Mouse (Mus musculus): ENCODE data around the gene Trim17.

The Trim17 gene

DNA sequence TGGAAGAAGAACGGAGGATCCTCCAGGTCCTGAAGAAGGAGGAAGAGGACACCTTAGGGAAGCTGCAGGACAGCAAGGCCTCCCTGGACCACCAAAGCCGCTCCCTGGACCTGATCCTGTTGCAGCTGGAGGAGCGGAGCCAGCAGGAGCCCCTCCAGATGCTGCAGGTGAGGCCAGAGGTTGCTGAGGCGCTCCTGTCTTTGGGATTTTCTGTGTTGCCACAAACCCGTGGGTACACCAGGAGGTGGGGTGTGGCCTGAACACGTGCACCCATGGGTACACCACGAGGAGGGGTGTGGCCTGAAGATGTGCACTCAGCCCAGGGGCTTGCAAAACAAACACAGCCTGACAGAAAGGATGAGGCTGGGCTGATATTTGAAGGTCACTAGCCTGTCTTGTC is 14.1 kb downstream of the Trim17 start:
- DNase-seq (ENCODE audit: low spot score in 2 of 2), result no peak

GRCm38 (mm10) chr11:58969027-58969426 is 14.5 kb downstream of the Trim17 start:
- no peak for DNase-seq (ENCODE audit: low spot score in 2 of 2)

GRCm38 (mm10) chr11:58969659-58970058 is 15.2 kb downstream of the Trim17 start:
- DNase-seq (ENCODE audit: low spot score in 2 of 2), result no peak

DNA sequence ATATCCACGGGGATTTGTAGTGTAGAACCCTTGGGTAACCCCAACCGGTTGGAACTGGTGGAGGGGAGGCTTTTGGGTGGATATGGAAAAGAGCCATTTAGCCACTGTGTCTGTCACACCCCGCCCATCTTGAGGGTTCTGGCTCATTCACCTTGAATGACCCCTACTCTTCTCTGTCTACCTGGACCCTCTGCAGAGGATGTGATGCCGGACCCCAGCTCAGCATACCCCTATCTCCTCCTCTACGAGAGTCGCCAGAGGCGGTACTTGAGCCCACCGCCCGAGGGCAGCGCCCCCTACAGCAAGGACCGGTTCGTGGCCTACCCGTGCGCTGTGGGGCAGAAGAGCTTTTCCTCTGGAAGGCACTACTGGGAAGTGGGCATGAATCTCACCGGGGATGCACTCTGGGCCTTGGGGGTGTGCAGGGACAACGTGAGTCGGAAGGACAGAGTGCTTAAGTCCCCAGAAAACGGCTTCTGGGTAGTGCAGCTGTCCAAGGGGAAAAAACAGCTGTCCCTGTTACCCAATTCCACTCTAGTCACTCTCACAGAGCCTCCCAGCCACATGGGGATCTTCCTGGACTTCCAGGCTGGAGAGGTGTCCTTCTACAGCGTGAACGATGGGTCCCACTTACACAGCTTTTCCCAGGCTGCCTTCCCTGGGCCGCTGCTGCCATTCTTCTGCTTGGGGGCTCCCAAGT is 16.5 kb downstream of the Trim17 start:
- DNase-seq (ENCODE audit: low spot score in 2 of 2), result no peak

GRCm38 (mm10) chr11:58971796-58972195 is 17.3 kb downstream of the Trim17 start:
- no peak for DNase-seq (ENCODE audit: low spot score in 2 of 2)

DNA sequence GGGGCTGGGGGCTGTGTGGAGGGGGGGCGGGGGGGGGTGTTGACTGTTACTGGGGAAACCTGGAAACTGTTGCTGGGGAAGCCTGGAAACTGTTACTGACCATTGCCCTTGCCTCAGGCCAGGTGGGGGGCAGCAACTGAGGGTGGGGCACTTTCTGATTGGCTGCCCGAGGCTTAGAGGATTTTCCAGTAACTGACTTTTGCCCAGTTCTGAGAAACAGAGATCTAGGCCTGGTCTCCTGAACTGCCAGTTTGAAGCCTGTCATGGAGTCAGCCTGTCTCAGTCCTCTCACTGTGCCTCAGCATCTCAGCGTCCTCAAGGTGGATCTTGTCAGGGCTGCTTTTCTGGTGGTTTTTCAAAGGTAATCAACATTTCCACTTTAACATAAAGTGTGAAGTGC is 19.9 kb downstream of the Trim17 start:
- DNase-seq (ENCODE audit: low spot score in 2 of 2), result no peak

DNA sequence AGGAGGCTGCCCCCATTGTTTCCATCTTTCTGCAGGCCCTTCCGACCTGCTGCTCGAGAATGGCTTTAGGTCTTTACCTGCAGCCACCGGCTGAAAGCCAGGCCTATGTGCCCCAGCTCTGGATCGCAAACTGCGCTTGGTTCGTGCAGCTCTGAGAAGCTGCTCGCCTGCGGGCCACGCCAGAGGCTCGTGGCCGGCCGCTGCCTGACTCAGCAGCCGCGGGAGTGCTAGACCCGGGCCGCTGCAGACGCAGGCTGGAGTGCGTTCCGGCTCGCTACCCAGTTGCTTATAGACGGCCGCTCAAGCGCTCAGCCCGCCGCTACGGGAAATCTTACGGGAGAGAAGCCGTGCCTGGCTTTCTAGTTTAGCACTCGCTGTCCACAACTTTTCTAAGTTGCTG is 22.7 kb downstream of the Trim17 start:
- DNase-seq (ENCODE audit: low spot score in 2 of 2), result no peak

GRCm38 (mm10) chr11:58977607-58978026 is 23.1 kb downstream of the Trim17 start:
- no peak for DNase-seq (ENCODE audit: low spot score in 2 of 2)

DNA sequence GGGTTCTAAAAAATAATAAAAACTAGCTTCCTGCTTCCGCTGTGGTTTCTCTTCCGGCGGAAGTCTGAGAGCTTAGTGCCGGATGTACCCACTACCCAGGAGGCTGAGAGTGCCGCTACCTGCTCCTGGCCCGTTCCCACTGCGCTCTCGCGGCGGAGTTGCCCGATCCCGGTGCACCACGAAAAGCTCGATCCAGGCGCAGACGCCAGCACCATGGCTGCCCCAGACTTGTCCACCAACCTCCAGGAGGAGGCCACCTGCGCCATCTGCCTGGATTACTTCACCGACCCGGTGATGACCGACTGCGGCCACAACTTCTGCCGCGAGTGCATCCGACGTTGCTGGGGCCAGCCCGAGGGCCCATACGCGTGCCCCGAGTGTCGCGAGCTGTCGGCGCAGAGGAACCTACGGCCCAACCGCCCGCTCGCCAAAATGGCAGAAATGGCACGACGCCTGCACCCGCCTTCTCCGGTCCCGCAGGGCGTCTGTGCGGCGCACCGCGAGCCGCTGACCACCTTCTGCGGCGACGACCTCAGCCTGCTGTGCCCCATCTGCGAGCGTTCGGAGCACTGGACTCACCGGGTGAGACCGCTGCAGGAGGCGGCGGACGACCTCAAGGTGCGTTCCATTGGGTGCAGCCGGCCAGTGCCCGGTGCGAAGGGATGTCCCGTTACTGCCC is 23.7 kb downstream of the Trim17 start, which contains the start of gene Trim11:
Gene Trim11 (plus strand): TSS at position 67 of the 679 bp plus-strand sequence.
- DNase-seq (ENCODE audit: low spot score in 2 of 2), result peak in 1 of 2 experiments; percentile 56

DNA sequence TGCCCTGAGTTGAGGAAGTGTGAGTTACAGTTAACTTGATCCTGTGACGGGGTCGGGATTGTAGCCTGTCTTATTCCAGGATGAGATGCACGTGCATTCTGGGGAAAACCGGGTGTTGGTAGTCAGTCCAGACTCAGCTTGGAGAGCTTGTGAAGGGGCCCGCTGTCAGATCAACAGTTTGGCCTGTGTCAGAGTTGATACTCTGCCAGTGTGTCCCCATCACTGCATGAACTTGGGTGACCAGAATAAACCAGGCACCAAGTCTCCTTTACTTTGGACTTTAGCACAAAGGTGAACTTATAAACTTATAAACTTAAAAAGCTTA is 24.2 kb downstream of the Trim17 start:
- no peak for DNase-seq (ENCODE audit: low spot score in 2 of 2)

GRCm38 (mm10) chr11:58979183-58979582 is 24.7 kb downstream of the Trim17 start:
- no peak for DNase-seq (ENCODE audit: low spot score in 2 of 2)

- DNase-seq (ENCODE audit: low spot score in 2 of 2), result no peak
These were observed 25.2 kb downstream of the Trim17 start for GRCm38 (mm10) chr11:58979661-58980060.

GRCm38 (mm10) chr11:58980381-58980990 is 26.0 kb downstream of the Trim17 start:
- DNase-seq (ENCODE audit: low spot score in 2 of 2), result no peak

GRCm38 (mm10) chr11:58981541-58982447 is 27.3 kb downstream of the Trim17 start:
- DNase-seq (ENCODE audit: low spot score in 2 of 2), result peak in 1 of 2 experiments; percentile 55

GRCm38 (mm10) chr11:58982471-58983097 is 28.1 kb downstream of the Trim17 start:
- DNase-seq (ENCODE audit: low spot score in 2 of 2), result no peak

- no peak for DNase-seq (ENCODE audit: low spot score in 2 of 2)
These were observed 29.3 kb downstream of the Trim17 start for GRCm38 (mm10) chr11:58983691-58984341.

GRCm38 (mm10) chr11:58984657-58985056 is 30.2 kb downstream of the Trim17 start:
- no peak for DNase-seq (ENCODE audit: low spot score in 2 of 2)

GRCm38 (mm10) chr11:58985299-58985917 is 30.9 kb downstream of the Trim17 start:
- no peak for DNase-seq (ENCODE audit: low spot score in 2 of 2)

DNA sequence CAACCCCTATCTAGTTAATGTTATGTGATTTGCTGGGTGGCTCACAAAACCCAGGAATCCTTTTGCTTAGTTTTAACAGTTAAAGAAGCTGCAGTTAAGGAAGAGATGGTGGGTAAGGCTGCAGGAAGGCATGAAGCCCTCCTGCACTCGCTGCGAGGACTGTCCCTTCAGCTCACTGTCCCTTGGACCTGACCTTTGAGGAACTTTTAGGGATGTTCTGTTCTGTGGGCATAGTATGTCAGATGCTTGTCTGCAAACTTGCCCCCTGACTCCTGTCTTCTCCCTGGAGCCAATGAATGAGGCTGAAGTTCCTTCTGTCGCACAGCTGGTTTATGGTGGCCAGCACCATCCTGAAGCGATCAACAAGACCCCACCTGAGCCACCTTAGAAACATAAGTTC is 34.7 kb downstream of the Trim17 start:
- no peak for DNase-seq (ENCODE audit: low spot score in 2 of 2)

DNA sequence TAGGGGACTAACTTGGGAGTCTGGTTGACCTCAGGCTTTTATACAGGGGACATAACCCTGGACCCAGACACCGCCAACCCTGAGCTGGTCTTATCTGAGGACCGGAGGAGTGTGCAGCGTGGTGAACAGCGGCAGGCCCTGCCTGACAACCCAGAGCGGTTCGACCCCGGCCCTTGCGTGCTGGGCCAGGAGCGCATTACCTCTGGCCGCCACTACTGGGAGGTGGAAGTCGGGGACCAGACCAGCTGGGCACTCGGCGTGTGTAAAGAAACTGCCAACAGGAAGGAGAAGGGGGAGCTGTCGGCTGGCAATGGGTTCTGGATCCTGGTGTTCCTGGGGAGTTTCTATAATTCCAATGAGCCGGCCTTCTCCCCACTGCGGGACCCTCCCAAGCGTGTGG is 35.7 kb downstream of the Trim17 start:
- DNase-seq (ENCODE audit: low spot score in 2 of 2), result no peak

DNA sequence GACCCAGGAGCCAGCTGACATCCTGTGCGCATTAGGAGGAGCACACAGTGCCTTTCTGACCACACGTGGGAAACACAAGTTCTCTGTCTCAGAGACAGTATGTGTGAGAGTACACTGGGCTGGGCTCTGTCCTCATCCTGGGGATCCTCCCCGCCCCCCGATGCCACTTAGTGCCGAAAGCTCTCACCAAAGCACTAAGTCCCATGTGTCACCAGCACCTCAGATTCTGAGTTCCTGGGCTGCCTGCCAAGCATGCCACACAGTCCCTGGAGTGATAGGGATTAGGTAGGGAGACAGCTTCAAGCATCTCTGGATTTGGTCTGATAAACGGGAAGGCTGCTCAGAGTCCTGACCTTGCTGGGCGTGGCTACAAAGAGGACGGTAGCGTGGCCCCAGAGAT is 36.3 kb downstream of the Trim17 start:
- DNase-seq (ENCODE audit: low spot score in 2 of 2), result no peak

Data from frontal cortex, postnatal 25 days (tissue).